Mouse (Mus musculus) heart, adult 2 months (tissue): ENCODE measurements at regions not wholly inside any gene's neighbourhood (a gene's known extent, or its start where the extent isn't known, plus 50 kb on each side); places are given as distances from the start of the nearest gene placed in this dataset.

ENCODE experiments used
- CTCF ChIP-seq: fragments of 200-600 bp; IDR thresholded peaks from 2 replicates; pipeline ENCODE4 v1.8.1; 2022; ENCODE audit warnings: antibody characterized with exemption, mild to moderate bottlenecking, moderate library complexity
- EP300 ChIP-seq: fragments of 200-500 bp; IDR thresholded peaks from 2 replicates; pipeline ENCODE4 v1.6.1; 2011; ENCODE audit warnings: low read depth, low read length, control low read depth; ENCODE audit not compliant: insufficient read depth
- POLR2A ChIP-seq: fragments of 200-500 bp; IDR thresholded peaks from 2 replicates; pipeline ENCODE4 v1.6.1; 2011; ENCODE audit warnings: mild to moderate bottlenecking, low read depth, low read length, control low read depth; ENCODE audit not compliant: insufficient read depth

DNA sequence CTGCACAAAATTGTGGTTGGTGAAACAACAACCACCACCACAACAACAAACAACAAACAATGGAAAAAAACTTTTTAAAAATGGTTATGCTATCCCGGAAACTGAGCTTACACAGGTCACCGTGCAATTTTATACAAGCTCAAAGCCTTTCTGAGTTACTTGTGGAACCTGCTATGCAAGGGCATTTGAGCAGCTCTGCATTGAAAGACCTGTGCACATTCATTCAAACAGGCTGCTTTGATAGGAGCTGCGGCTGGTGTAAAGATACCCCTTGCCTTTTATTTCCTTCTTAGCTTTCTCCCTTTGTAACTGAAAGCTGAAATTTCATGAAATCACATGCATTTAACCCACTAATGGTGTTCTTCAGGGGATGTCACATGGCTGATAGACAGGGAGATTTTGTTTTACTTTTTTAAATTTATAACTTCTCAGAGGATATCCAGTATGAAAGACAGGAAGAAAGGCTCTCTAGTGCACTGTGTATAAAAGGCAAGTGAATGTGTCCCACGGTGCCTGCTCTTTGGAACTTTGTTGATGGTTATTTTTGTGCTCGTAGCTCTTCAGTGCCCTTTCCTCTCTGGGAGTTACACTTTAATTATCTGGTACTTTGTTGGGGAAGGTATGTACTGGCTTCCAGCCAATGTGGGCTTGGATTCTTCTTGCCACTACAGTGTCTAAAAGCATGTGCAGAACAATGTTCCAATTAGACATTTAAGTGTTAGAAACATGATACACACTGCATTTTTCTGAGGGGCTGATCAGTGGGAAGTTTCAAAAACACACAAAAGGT, 225.1 kb upstream of the Sp8 start:
- no peak for TF ChIP-seq POLR2A
- no peak for TF ChIP-seq CTCF
- no peak for TF ChIP-seq EP300
